Mouse (Mus musculus) embryo, embryonic 10 days (tissue): ENCODE data around the gene Cerkl.

ENCODE experiments used
- DNase-seq: peaks from one replicate; pipeline ENCODE4 v3.0.0-alpha.2; 2015; ENCODE audit warnings: low spot score

The Cerkl gene

DNA sequence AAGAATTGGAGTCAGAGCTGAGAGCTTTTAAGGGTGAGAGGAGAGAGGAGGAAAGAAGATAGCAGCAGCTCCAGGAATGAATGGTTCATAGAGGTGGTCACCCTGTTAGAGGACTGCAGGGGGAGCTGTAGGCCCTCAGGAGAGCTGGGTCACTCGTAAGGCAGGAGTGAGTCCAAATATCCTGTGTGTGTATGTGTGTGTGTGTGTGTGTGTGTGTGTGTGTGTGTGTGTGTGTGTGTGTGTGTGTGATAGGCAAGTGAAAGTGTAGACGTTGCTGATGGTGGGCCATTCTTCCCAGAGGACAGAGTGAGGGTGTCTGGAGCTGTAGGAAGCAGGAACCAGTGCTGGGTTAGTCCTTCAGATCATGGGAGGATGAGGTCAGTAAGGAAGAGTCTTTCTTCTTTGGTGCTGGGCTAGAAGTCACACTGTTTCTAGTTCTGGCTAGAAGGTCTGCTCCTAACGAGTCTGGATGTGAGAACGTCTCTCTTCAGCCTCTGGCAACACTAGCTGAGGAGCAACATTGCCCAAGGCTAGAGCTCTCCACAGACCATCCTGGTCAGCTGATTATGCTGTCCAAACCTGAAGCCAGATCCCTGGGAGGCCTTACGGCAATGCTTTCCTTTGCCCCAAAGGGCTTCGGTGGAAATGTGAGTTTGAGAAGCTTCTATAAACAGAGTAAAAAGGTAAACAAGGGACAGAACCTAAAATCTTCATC, 83.9 kb downstream of the Cerkl start:
- DNase-seq = peak; percentile 68

GRCm38 (mm10) chr2:79372154-79372467, 84.5 kb downstream of the Cerkl start:
- DNase-seq = no peak

DNA sequence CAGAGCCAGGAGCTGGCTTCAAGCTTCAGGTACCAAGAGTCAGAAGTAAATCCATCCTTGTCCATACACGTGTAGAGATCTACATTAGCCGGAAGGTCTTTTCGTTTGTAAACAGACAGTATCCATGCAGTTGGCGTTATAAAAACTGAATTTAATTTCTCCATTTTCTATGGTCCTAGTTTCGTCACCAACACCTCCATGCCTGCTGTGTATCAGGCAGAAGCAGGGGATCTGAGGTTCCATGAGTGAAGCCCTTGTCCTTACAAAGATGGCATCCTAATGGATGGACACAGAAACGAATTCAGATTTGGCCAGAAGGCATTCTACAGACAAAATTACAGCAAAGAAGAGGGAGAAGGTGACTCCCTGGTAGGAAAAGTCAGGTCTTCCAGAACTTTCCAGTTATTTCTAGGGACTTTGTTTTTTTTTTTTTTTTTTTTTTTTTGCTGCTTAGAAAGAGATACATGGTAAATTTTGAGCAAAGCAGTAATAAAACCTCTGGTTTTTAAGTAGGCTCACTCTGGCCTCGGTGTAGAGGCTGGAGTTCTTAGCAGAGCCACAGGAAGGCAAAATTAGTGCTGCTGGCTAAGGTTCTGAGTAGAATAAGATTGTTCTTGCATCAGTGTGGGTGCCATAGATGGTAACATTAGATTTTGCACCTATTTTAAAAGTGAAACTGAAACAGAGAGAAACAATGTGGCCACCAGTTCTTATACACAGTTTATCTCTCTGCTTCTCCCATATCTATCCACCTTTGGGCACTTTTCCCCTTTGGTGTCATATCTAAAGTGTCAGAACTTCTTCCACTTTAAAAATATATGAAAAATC, 85.0 kb downstream of the Cerkl start:
- no peak for DNase-seq

DNA sequence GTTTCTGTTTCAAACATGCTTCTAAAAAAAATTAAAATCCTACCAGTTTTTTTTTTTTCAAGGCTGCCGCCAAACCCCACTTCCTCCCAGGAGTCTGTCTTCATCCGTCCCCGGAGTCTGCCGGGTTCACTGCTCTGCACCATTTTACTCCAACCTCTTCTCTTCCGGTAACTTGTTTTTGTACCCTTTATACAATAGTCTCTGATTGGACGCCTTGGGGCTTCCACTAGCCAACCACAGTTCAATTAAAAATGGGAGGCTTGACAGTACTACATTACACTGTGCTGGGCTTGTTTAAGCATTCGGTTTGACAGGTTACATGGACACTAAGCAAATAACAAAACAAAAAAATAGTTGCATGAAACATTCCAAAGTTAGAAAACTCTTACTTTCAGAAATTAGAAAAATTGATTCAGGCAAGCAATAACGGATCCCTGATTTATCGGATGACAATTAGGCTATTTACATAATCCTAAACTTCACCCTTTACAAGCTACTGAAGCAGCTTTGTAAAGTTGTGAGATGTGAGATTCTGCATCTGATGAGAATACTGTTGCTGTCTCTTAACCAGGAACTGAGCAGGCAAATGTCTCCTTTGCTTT, 85.8 kb downstream of the Cerkl start:
- no peak for DNase-seq

- no peak for DNase-seq
Observed at GRCm38 (mm10) chr2:79369905-79370304, 86.7 kb downstream of the Cerkl start.

- peak; percentile 44 for DNase-seq
Observed at GRCm38 (mm10) chr2:79369061-79369524, 87.5 kb downstream of the Cerkl start.

DNA sequence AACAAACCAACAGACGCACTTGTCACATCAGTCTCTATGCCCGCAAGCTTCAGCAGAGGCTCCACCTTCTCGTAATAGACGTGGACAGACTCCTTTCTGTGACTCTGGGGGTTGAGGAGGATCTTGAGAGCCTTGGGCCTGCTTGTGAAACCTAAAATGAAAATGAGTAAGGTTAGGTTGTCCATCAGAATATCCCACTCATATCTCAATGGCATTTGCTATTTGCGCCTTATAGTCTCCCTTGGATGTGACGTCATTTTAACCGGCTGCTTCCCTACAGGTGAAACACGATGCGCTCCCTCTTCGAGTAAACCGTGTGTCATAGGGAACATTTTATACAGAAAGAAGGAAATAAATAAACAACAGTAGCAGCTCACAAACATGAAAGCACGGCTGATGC, 87.9 kb downstream of the Cerkl start:
- no peak for DNase-seq

GRCm38 (mm10) chr2:79367451-79368450, 88.8 kb downstream of the Cerkl start:
- peak; percentile 45 for DNase-seq

- no peak for DNase-seq
Observed at GRCm38 (mm10) chr2:79363920-79364319, 92.7 kb downstream of the Cerkl start.

- DNase-seq = no peak
Observed at GRCm38 (mm10) chr2:79362029-79362428, 94.6 kb downstream of the Cerkl start.

GRCm38 (mm10) chr2:79357835-79358234, 98.8 kb downstream of the Cerkl start:
- DNase-seq = no peak

- no peak for DNase-seq
Observed at GRCm38 (mm10) chr2:79354773-79355172, 101.8 kb downstream of the Cerkl start.

DNA sequence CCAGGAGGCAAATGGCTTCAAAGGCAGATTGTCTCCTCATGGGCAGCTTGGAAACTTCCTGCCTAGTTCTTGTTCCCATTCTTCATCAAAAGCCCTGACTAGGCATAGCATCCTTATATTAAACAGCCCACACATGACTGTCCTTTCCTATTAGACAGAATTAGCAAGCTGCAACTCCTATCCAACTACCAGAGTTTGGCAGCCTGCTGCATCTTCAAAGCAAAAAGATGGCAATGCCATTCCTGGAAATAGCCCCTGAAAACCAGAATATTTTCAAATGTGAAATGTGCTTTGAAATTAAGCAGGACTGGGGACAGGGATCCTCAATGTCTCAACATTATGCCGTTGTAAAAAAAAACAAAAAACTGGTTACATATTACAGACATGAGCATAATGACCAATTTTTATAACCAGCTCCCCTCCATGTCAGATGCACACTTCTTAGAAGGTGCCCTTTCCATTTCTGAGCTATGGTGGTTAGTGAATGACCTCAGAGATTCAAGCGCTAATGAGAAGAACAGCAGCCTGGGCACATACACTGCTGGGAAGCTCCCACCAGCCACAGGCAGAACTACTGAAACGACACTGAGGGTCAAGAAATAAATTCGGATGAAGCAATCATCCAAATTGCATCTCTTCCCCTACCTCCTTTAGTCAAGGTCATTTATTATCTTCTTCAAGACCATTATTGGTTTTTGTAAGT, 104.3 kb downstream of the Cerkl start:
- DNase-seq = no peak

GRCm38 (mm10) chr2:79351179-79352099, 105.1 kb downstream of the Cerkl start:
- DNase-seq = peak; percentile 62

- DNase-seq = no peak
Observed at GRCm38 (mm10) chr2:79343115-79343514, 113.5 kb downstream of the Cerkl start.

GRCm38 (mm10) chr2:79339003-79339402, 117.6 kb downstream of the Cerkl start:
- DNase-seq = no peak

DNA sequence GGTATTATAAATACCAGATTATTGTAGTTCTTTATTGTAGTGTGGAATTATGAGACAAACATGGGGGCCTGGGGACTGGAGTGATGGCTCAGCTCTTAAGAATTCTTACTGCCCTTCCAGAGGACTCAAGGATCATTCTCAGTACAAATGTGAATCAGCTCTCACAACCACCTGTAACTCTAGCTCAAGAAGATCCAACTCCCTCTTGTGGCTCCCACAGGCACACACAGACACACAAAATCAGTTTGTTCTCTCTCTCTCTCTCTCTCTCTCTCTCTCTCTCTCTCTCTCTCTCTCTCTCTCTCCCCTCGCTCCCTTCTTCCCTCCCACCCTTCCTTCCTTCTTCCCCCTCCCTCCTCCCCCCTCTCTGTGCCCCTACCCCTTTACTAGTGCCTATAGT, 120.4 kb downstream of the Cerkl start:
- no peak for DNase-seq

GRCm38 (mm10) chr2:79334661-79335060, 121.9 kb downstream of the Cerkl start:
- DNase-seq = no peak

GRCm38 (mm10) chr2:79328079-79328478, 128.5 kb downstream of the Cerkl start:
- DNase-seq = no peak
